Mouse (Mus musculus): Measurements from ENCODE around the gene Sorbs1.

GRCm38 (mm10) chr19:40435797-40436196, 77.8 kb downstream of the Sorbs1 start:
- TF ChIP-seq POLR2A (IDR thresholded peaks at IDR 0.05; ENCODE audit: insufficient read length, low read depth): no peak
- no peak for TF ChIP-seq CEBPB (IDR thresholded peaks at IDR 0.05; ENCODE audit: insufficient read depth, poor library complexity, severe bottlenecking)
- no peak for TF ChIP-seq POLR2AphosphoS2 (IDR thresholded peaks at IDR 0.05; ENCODE audit: insufficient read length, low read depth)
- TF ChIP-seq TCF12 (IDR thresholded peaks at IDR 0.05; ENCODE audit: insufficient read depth, poor library complexity, severe bottlenecking): no peak
- no peak for TF ChIP-seq USF1 (IDR thresholded peaks at IDR 0.05; ENCODE audit: low read depth)
- no peak for TF ChIP-seq MAX (IDR thresholded peaks at IDR 0.05; ENCODE audit: low read depth)
- no peak for TF ChIP-seq E2F4 (IDR thresholded peaks at IDR 0.05; ENCODE audit: insufficient read depth)
- TF ChIP-seq REST (IDR thresholded peaks at IDR 0.05; ENCODE audit: insufficient read depth, insufficient read length): no peak

Measured in myocyte (in vitro differentiated cells).